Mouse (Mus musculus): ENCODE measurements around the gene Focad.

The Focad gene

GRCm38 (mm10) chr4:88450087-88450765 lies 355.8 kb downstream of the Focad start:
- no peak for DNase-seq (ENCODE audit: low read depth, low spot score)

GRCm38 (mm10) chr4:88458093-88458492 lies 363.7 kb downstream of the Focad start:
- DNase-seq (ENCODE audit: low read depth, low spot score): no peak

- DNase-seq (ENCODE audit: low read depth, low spot score): no peak
Observed at GRCm38 (mm10) chr4:88458673-88459072, 364.2 kb downstream of the Focad start.
